Mouse (Mus musculus) lung, embryonic 16.5 days (tissue): ENCODE data around the gene Drd3. TPM values are rescaled to one million over a fixed set of nuclear protein-coding genes. Genes with fewer than 3 reads are reported as not detected.

Source experiments
- ATAC-seq: fragments of 200-750 bp; cut with Nextera tagmentation; 2 replicates; pipeline ENCODE4 v1.8.0; 2017; ENCODE audit warnings: low read depth, mild to moderate bottlenecking, moderate library complexity
- H3K27ac ChIP-seq: fragments of 300-500 bp; sonication (generic); 2 replicates; pipeline ENCODE4 v1.5.1; 2014; ENCODE audit warnings: mild to moderate bottlenecking, control low read depth, low read length
- H3K27me3 ChIP-seq: fragments of 300-500 bp; sonication (generic); 2 replicates; pipeline ENCODE4 v1.6.1; 2014; ENCODE audit warnings: low read depth, low read length, mixed read lengths; ENCODE audit not compliant: control insufficient read depth, insufficient read depth
- H3K36me3 ChIP-seq: fragments of 300-500 bp; sonication (generic); 2 replicates; pipeline ENCODE4 v1.6.1; 2014; ENCODE audit warnings: low read length; ENCODE audit not compliant: control insufficient read depth, insufficient read depth
- H3K4me1 ChIP-seq: fragments of 300-500 bp; sonication (generic); replicated peaks from 2 replicates; pipeline ENCODE4 v1.6.1; 2014; ENCODE audit warnings: low read length, mixed read lengths; ENCODE audit not compliant: control insufficient read depth, insufficient read depth
- H3K4me2 ChIP-seq: fragments of 300-500 bp; sonication (generic); 2 replicates; pipeline ENCODE4 v1.6.1; 2014; ENCODE audit warnings: low read depth, low read length, control low read depth
- H3K4me3 ChIP-seq: fragments of 300-500 bp; sonication (generic); 2 replicates; pipeline ENCODE4 v1.5.1; 2014; ENCODE audit warnings: mild to moderate bottlenecking, low read length, control low read depth
- H3K9ac ChIP-seq: fragments of 300-500 bp; sonication (generic); 2 replicates; pipeline ENCODE4 v1.6.1; 2014; ENCODE audit warnings: low read length, control low read depth
- H3K9me3 ChIP-seq: fragments of 300-500 bp; sonication (generic); 2 replicates; pipeline ENCODE4 v1.6.1; 2016; ENCODE audit warnings: low read length; ENCODE audit not compliant: control insufficient read depth
- WGBS: fragments of 180-500 bp; shearing (Covaris S2); extraction: QIAGEN DNeasy Blood & Tissue Kit; methylation state at CpG from one replicate; pipeline ENCODE4 v1.1.7; 2014; 5-methylcytosine and 5-hydroxymethylcytosine counted together
- microRNA-seq: library from miRNA; unstranded; fragments of <30 nt; microRNA quantifications from one replicate; pipeline ENCODE4, GENCODE M21; 2016
- polyA plus RNA-seq: library from polyadenylated mRNA; unstranded; fragments of >200 nt; fragmentation: Nextera tagmentation; extraction: Ambion mirVana; gene quantifications from 2 replicates; pipeline ENCODE4 v1.2.1, GENCODE M21; 2015

Drd3 gene
- polyA plus RNA-seq, 1 experiment from 2014 or later, result not detected

DNA sequence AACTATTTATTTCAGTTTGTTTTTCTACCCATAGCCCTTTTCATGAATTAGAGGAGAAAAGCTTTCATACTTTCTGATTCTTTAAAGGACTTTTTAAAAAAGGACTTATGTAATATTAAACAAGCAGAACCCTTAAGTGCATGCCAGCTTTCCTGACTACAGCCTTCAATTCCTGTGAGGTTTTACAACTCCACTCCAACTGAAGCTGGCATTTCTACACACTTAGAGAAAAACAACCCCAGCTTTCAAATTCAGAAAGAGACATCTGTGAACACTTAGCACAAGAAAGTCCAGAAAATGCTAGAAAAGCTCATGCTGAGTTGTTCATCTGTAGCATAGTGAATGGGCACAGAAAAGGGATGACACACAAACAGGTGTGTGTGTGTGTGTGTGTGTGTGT lies 116.0 kb downstream of the Drd3 start:
- Histone ChIP-seq H3K4me1 (no peaks in the 10 kb centered on the region), H3K36me3 (peaks cover 13% of the 10 kb centered on the region), H3K4me3 (no peak overlapping the region), H3K27ac (no peak overlapping the region), H3K9me3 (no peaks in the 10 kb centered on the region), H3K4me2 (no peak overlapping the region), H3K9ac (no peak overlapping the region), H3K27me3 (no peaks in the 10 kb centered on the region)
- no peak for ATAC-seq

GRCm38 (mm10) chr16:43871419-43871818 lies 117.6 kb downstream of the Drd3 start:
- no peak overlapping the region for H3K27ac ChIP-seq
- ATAC-seq, result peak; percentile 57
- H3K27me3 ChIP-seq, result no peaks in the 10 kb centered on the region
- H3K36me3 ChIP-seq, result peaks cover 17% of the 10 kb centered on the region
- no peak overlapping the region for H3K9ac ChIP-seq
- H3K4me3 ChIP-seq, result no peak overlapping the region
- 71% methylated on average over 7 of the region's 7 CpGs for WGBS
- H3K4me1 ChIP-seq, result no peaks in the 10 kb centered on the region
- H3K9me3 ChIP-seq, result no peaks in the 10 kb centered on the region
- no peak overlapping the region for H3K4me2 ChIP-seq

Small RNA genes within 50 kb of the gene (microRNA-seq; reads per million reads assigned to microRNA genes)
- not detected for gene Gm25996

Other genes starting within 250 kb of the Drd3 start
- gene Tigit, start 89.9 kb upstream of the Drd3 start, polyA plus RNA-seq, result not detected in 2 replicates
- gene Ccdc191, start 135.8 kb downstream of the Drd3 start, polyA plus RNA-seq, result 14.8 and 16.6 TPM in 2 replicates
- gene Qtrt2, start 172.8 kb downstream of the Drd3 start, polyA plus RNA-seq, result 21.1 and 24.8 TPM in 2 replicates
- gene Zdhhc23, start 225.8 kb downstream of the Drd3 start, polyA plus RNA-seq, result 1.6 and 1.8 TPM in 2 replicates